Mouse (Mus musculus) embryonic facial prominence, embryonic 11.5 days (tissue): Measurements from ENCODE around the gene Ttc32. TPM values are rescaled to one million over a fixed set of nuclear protein-coding genes. Genes with fewer than 3 reads are reported as not detected.

ENCODE experiments used
- ATAC-seq: fragments of 200-750 bp; cut with Nextera tagmentation; replicated peaks from 2 replicates; pipeline ENCODE4 v1.8.0; 2017; ENCODE audit warnings: low read depth; ENCODE audit not compliant: insufficient number of reproducible peaks, low FRiP score, low TSS enrichment
- DNase-seq: peaks from one replicate; pipeline ENCODE4 v3.0.0-alpha.2; 2015; ENCODE audit warnings: low spot score
- H3K27ac ChIP-seq: fragments of 300-500 bp; sonication (generic); replicated peaks from 2 replicates; pipeline ENCODE4 v1.5.1; 2014; ENCODE audit warnings: mild to moderate bottlenecking, low read depth, low read length, control low read depth
- H3K27me3 ChIP-seq: fragments of 300-500 bp; sonication (generic); 2 replicates; pipeline ENCODE4 v1.6.1; 2014; ENCODE audit warnings: mild to moderate bottlenecking, low read length, moderate library complexity, mixed read lengths; ENCODE audit not compliant: control insufficient read depth, insufficient read depth
- H3K36me3 ChIP-seq: fragments of 300-500 bp; sonication (generic); replicated peaks from 2 replicates; pipeline ENCODE4 v1.6.1; 2014; ENCODE audit warnings: low read depth, mild to moderate bottlenecking, low read length, moderate library complexity, mixed read lengths; ENCODE audit not compliant: control insufficient read depth, insufficient read depth
- H3K4me1 ChIP-seq: fragments of 300-500 bp; sonication (generic); 2 replicates; pipeline ENCODE4 v1.6.1; 2014; ENCODE audit warnings: low read length, mixed read lengths; ENCODE audit not compliant: control insufficient read depth, insufficient read depth
- H3K4me2 ChIP-seq: fragments of 300-500 bp; sonication (generic); 2 replicates; pipeline ENCODE4 v1.6.1; 2014; ENCODE audit warnings: low read depth, mild to moderate bottlenecking, control low read depth, low read length, moderate library complexity
- H3K4me3 ChIP-seq: fragments of 300-500 bp; sonication (generic); 2 replicates; pipeline ENCODE4 v1.5.1; 2014; ENCODE audit warnings: low read depth, low read length, control low read depth
- H3K9ac ChIP-seq: fragments of 300-500 bp; sonication (generic); replicated peaks from 2 replicates; pipeline ENCODE4 v1.6.1; 2014; ENCODE audit warnings: mild to moderate bottlenecking, control low read depth, low read length
- H3K9me3 ChIP-seq: fragments of 300-500 bp; sonication (generic); replicated peaks from 2 replicates; pipeline ENCODE4 v1.6.1; 2016; ENCODE audit warnings: mild to moderate bottlenecking, low read length, inconsistent platforms, mixed read lengths; ENCODE audit not compliant: control insufficient read depth
- WGBS: fragments of 180-500 bp; shearing (Covaris S2); extraction: QIAGEN DNeasy Blood & Tissue Kit; methylation state at CpG from one replicate; pipeline ENCODE4 v1.1.7; 2014; 5-methylcytosine and 5-hydroxymethylcytosine counted together
- polyA plus RNA-seq: library from polyadenylated mRNA; unstranded; fragments of >200 nt; fragmentation: Nextera tagmentation; extraction: Ambion mirVana; gene quantifications from 2 replicates; pipeline ENCODE4 v1.2.1, GENCODE M21; 2014

Ttc32 gene
- polyA plus RNA-seq, result 17.9 and 19.2 TPM in 2 replicates

- Histone ChIP-seq H3K27me3 (no peaks in the 10 kb centered on the region), H3K9ac (peak within 1 kb of the TSS; percentile 95), H3K36me3 (no peaks in the 10 kb centered on the region), H3K9me3 (no peaks in the 10 kb centered on the region), H3K27ac (peak within 1 kb of the TSS; percentile 95), H3K4me2 (peak within 1 kb of the TSS; percentile 64), H3K4me3 (peak within 1 kb of the TSS; percentile 71), H3K4me1 (no peaks in the 10 kb centered on the region)
- WGBS, result under 1% methylated on average over 69 of the region's 69 CpGs
- peak; percentile 92 for DNase-seq
- peak; percentile 93 for ATAC-seq
Measured at GRCm38 (mm10) chr12:9029888-9030723, at the start of gene Ttc32. Ttc32 (plus strand) TSS chr12:9029997.

GRCm38 (mm10) chr12:8993231-8993630, 36.6 kb upstream of the Ttc32 start:
- 73% methylated on average over 8 of the region's 8 CpGs for WGBS
- H3K27ac ChIP-seq, result no peak overlapping the region

GRCm38 (mm10) chr12:8998318-8998717, 31.5 kb upstream of the Ttc32 start:
- ATAC-seq (no peak), DNase-seq (no peak)
- Histone ChIP-seq H3K4me1 (no peaks in the 10 kb centered on the region), H3K9me3 (no peaks in the 10 kb centered on the region), H3K27ac (no peak overlapping the region), H3K27me3 (no peaks in the 10 kb centered on the region), H3K4me3 (no peak overlapping the region), H3K9ac (no peak overlapping the region), H3K4me2 (no peak overlapping the region), H3K36me3 (no peaks in the 10 kb centered on the region)
- WGBS, result 84% methylated on average over 4 of the region's 4 CpGs

More at GRCm38 (mm10) chr12:8993231-8993630, 36.6 kb upstream of the Ttc32 start:
- no peak for ATAC-seq
- Histone ChIP-seq H3K36me3 (no peaks in the 10 kb centered on the region), H3K4me1 (no peaks in the 10 kb centered on the region), H3K4me2 (no peak overlapping the region), H3K27me3 (no peaks in the 10 kb centered on the region), H3K9me3 (no peaks in the 10 kb centered on the region), H3K4me3 (no peak overlapping the region), H3K9ac (no peak overlapping the region)
- DNase-seq, result no peak

GRCm38 (mm10) chr12:9002038-9002648, 27.7 kb upstream of the Ttc32 start:
- no peaks in the 10 kb centered on the region for H3K36me3 ChIP-seq
- H3K9ac ChIP-seq, result no peak overlapping the region
- H3K4me2 ChIP-seq, result no peak overlapping the region
- H3K27ac ChIP-seq, result no peak overlapping the region
- H3K27me3 ChIP-seq, result no peaks in the 10 kb centered on the region
- DNase-seq, result peak; percentile 91
- WGBS, result 18% methylated on average over 5 of the region's 5 CpGs
- no peak overlapping the region for H3K4me3 ChIP-seq
- no peaks in the 10 kb centered on the region for H3K9me3 ChIP-seq
- no peaks in the 10 kb centered on the region for H3K4me1 ChIP-seq
- ATAC-seq, result no peak

- no peaks in the 10 kb centered on the region for H3K27me3 ChIP-seq
- no peak overlapping the region for H3K27ac ChIP-seq
Measured at GRCm38 (mm10) chr12:9007146-9007545, 22.7 kb upstream of the Ttc32 start.

GRCm38 (mm10) chr12:9007811-9008210, 22.0 kb upstream of the Ttc32 start:
- 94% methylated on average over 6 of the region's 6 CpGs for WGBS
- no peaks in the 10 kb centered on the region for H3K4me1 ChIP-seq
- H3K36me3 ChIP-seq, result no peaks in the 10 kb centered on the region
- DNase-seq, result no peak
- H3K9ac ChIP-seq, result no peak overlapping the region
- no peak overlapping the region for H3K4me2 ChIP-seq
- no peaks in the 10 kb centered on the region for H3K9me3 ChIP-seq
- no peak for ATAC-seq
- no peaks in the 10 kb centered on the region for H3K27me3 ChIP-seq
- H3K4me3 ChIP-seq, result no peak overlapping the region
- no peak overlapping the region for H3K27ac ChIP-seq

More at GRCm38 (mm10) chr12:9007146-9007545, 22.7 kb upstream of the Ttc32 start:
- 61% methylated on average over 4 of the region's 4 CpGs for WGBS
- no peak for ATAC-seq
- H3K36me3 ChIP-seq, result no peaks in the 10 kb centered on the region
- no peaks in the 10 kb centered on the region for H3K9me3 ChIP-seq
- H3K4me2 ChIP-seq, result no peak overlapping the region
- DNase-seq, result no peak
- H3K9ac ChIP-seq, result no peak overlapping the region
- H3K4me1 ChIP-seq, result no peaks in the 10 kb centered on the region
- no peak overlapping the region for H3K4me3 ChIP-seq

GRCm38 (mm10) chr12:9010311-9010710, 19.5 kb upstream of the Ttc32 start:
- DNase-seq, result no peak
- Histone ChIP-seq H3K9me3 (no peaks in the 10 kb centered on the region), H3K9ac (no peak overlapping the region), H3K4me3 (no peak overlapping the region), H3K36me3 (no peaks in the 10 kb centered on the region), H3K4me1 (no peaks in the 10 kb centered on the region), H3K27me3 (no peaks in the 10 kb centered on the region), H3K27ac (no peak overlapping the region), H3K4me2 (no peak overlapping the region)
- WGBS, result 72% methylated on average over 4 of the region's 4 CpGs
- no peak for ATAC-seq

- H3K9me3 ChIP-seq, result no peaks in the 10 kb centered on the region
- H3K9ac ChIP-seq, result no peak overlapping the region
- DNase-seq (no peak), ATAC-seq (no peak)
- WGBS, result 91% methylated on average over 9 of the region's 9 CpGs
- no peak overlapping the region for H3K4me2 ChIP-seq
- no peaks in the 10 kb centered on the region for H3K4me1 ChIP-seq
- H3K27me3 ChIP-seq, result no peaks in the 10 kb centered on the region
- H3K36me3 ChIP-seq, result no peaks in the 10 kb centered on the region
- no peak overlapping the region for H3K4me3 ChIP-seq
- H3K27ac ChIP-seq, result no peak overlapping the region
Measured at GRCm38 (mm10) chr12:9016376-9016775, 13.4 kb upstream of the Ttc32 start.
